In the genomic region with DNA sequence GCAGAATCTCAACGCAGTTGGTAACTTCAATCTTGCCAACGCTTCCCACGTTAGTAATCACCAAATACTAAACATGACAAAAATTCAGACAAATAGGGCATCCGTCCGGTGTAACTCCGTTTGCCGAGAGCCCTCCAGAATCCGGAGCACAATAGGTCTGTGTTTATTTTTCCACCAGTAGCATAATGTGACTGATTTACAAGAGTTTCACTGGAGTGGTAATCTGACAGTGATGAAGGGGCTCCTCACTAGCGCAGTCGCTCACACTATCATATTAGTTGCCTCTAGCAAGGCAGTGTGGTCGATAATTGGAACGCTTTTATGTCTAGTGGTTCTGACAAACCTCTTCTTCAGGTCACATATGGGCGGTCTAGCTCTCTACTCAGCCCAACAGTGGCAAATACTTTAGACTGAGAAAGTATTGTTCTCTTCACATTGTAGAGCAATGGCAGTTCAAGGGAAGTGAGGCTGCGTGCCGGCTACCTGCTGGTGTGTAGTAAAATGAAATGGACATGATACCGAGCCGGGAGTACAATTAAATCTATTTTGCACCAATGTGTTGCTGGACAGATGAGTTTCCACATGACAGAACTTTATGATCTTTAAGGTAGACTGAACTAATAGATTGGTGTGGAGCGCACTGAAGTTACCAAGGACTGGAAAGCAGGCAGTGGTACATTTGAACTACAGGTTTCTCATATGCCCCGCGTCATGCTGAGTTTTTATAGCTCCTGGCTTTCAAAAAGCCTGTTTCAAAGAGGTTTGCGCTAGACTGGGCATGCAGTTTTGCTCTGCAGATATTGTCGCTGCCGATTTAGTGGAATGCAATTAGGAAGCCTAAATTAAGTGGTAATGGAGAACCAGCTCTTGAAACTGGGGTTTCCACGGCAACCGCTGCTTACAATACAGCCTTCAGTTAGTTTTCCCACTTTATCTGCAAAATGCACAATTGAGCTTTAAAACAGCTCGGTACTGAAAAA, we compare ENCODE assay signal across 8 mouse cellular contexts.
DNase-seq lines count a peak whose midpoint lies in the region; ATAC-seq and TF ChIP-seq lines count a peak whose summit lies in the region.

No protein-coding gene starts in this region.

- no peaks in the 10 kb centered on the region for H3K36me3 ChIP-seq in forebrain, embryonic 10.5 days (replicated peaks)
- H3K36me3 ChIP-seq in kidney, embryonic 16.5 days (ENCODE audit: insufficient read depth, low read length): no peaks in the 10 kb centered on the region
- no peaks in the 10 kb centered on the region for H3K36me3 ChIP-seq in limb, embryonic 11.5 days (ENCODE audit: control insufficient read depth, insufficient read depth, low read length)

- H3K4me1 ChIP-seq in cortical plate, adult 2 months (ENCODE audit: control insufficient read depth, insufficient read depth, low read length): peaks cover 5% of the 10 kb centered on the region
- H3K4me1 ChIP-seq in forebrain, embryonic 10.5 days: peaks cover 71% of the 10 kb centered on the region
- H3K4me1 ChIP-seq in kidney, embryonic 16.5 days (ENCODE audit: insufficient read depth, low read length): peaks cover 23% of the 10 kb centered on the region
- H3K4me1 ChIP-seq in limb, embryonic 11.5 days (ENCODE audit: control insufficient read depth, insufficient read depth, low read length): peaks cover 19% of the 10 kb centered on the region

- H3K4me3 ChIP-seq in cortical plate, adult 2 months (ENCODE audit: insufficient read depth, low read length): peak overlapping the region; percentile 17; the same call in 1 of the 2 replicates
- peak overlapping the region; percentile 39 for H3K4me3 ChIP-seq in forebrain, embryonic 10.5 days
- H3K4me3 ChIP-seq in kidney, embryonic 16.5 days (ENCODE audit: low read length): peak overlapping the region; percentile 17; the same call in 1 of the 2 replicates
- no peak overlapping the region for H3K4me3 ChIP-seq in limb, embryonic 11.5 days (ENCODE audit: low read depth, low read length)

- no peaks in the 10 kb centered on the region for H3K9me3 ChIP-seq in forebrain, embryonic 10.5 days
- H3K9me3 ChIP-seq in kidney, embryonic 16.5 days (ENCODE audit: low read length): no peaks in the 10 kb centered on the region
- H3K9me3 ChIP-seq in limb, embryonic 11.5 days (ENCODE audit: control insufficient read depth, low read length): no peaks in the 10 kb centered on the region

- TF ChIP-seq CTCF in cortical plate, adult 2 months (IDR thresholded peaks at IDR 0.05; ENCODE audit: extremely low read depth, insufficient read depth, low read length): no peak

- peak overlapping the region; percentile 32 for H3K27ac ChIP-seq in cortical plate, adult 2 months (ENCODE audit: insufficient read depth, low read length)
- H3K27ac ChIP-seq in forebrain, embryonic 10.5 days: peak overlapping the region; percentile 86
- H3K27ac ChIP-seq in kidney, embryonic 16.5 days (ENCODE audit: low read length): peak overlapping the region; percentile 44; the same call in 1 of the 2 replicates
- H3K27ac ChIP-seq in limb, embryonic 11.5 days (replicated peaks; ENCODE audit: low read depth, low read length): peak overlapping the region; percentile 36; the same call in 1 of the 2 replicates

- DNase-seq in forebrain, embryonic 10.5 days (ENCODE audit: extremely low spot score, low spot score): peak; percentile 75
- peak; percentile 74 for DNase-seq in limb, embryonic 11.5 days (ENCODE audit: low spot score)
- DNase-seq in right cerebral cortex, postnatal 4 days: peak; percentile 50
- no peak for DNase-seq in yolk sac, embryonic 10.5 days (ENCODE audit: low spot score)
- DNase-seq in adrenal gland, postnatal 10 days: no peak

- WGBS in forebrain, embryonic 10.5 days: 31% methylated on average over 26 of the region's 26 CpGs
- 32% methylated on average over 26 of the region's 26 CpGs for WGBS in kidney, embryonic 16.5 days
- 38% methylated on average over 26 of the region's 26 CpGs for WGBS in limb, embryonic 11.5 days

- no peak overlapping the region for H3K9ac ChIP-seq in kidney, embryonic 16.5 days (replicated peaks; ENCODE audit: low read length)
- no peak overlapping the region for H3K9ac ChIP-seq in limb, embryonic 11.5 days (ENCODE audit: low read length)

- H3K27me3 ChIP-seq in forebrain, embryonic 10.5 days (ENCODE audit: poor library complexity, severe bottlenecking): peaks cover 12% of the 10 kb centered on the region; the same call in 1 of the 2 replicates
- no peaks in the 10 kb centered on the region for H3K27me3 ChIP-seq in kidney, embryonic 16.5 days (ENCODE audit: insufficient read depth, low read length)
- H3K27me3 ChIP-seq in limb, embryonic 11.5 days (ENCODE audit: control insufficient read depth, insufficient read depth, low read length): no peaks in the 10 kb centered on the region

- no peak for TF ChIP-seq POLR2A in cortical plate, adult 2 months (IDR thresholded peaks at IDR 0.05; ENCODE audit: extremely low read depth, insufficient read depth, low read length)

- H3K4me2 ChIP-seq in kidney, embryonic 16.5 days (replicated peaks; ENCODE audit: low read depth, low read length): peak overlapping the region; percentile 48
- H3K4me2 ChIP-seq in limb, embryonic 11.5 days (ENCODE audit: low read depth, severe bottlenecking): no peak overlapping the region

- ATAC-seq in kidney, embryonic 16.5 days (ENCODE audit: low FRiP score, low TSS enrichment): peak; percentile 76
- ATAC-seq in limb, embryonic 11.5 days (ENCODE audit: insufficient number of reproducible peaks, low FRiP score, low TSS enrichment, low read depth): peak; percentile 79; the same call in 1 of the 2 replicates
- no peak for ATAC-seq in cerebellum, adult (ENCODE audit: insufficient number of reproducible peaks, low FRiP score, low TSS enrichment)

Comparison
In these comparisons a context has a peak if more than half of its experiments do, and no peak if none do; other contexts are left out.
1. H3K27ac ChIP-seq: peak in every context shown above with its lines; median percentile 86 in forebrain, embryonic 10.5 days; 44 in kidney, embryonic 16.5 days; 36 in limb, embryonic 11.5 days; 32 in cortical plate, adult 2 months.
2. DNase-seq: peak in forebrain, embryonic 10.5 days (single experiment), limb, embryonic 11.5 days (single experiment) and right cerebral cortex, postnatal 4 days (single experiment); none in yolk sac, embryonic 10.5 days (single experiment) and adrenal gland, postnatal 10 days (single experiment).